Mouse (Mus musculus) midbrain, postnatal 0 days (tissue): Measurements from ENCODE around the gene Aldh9a1. TPM values are rescaled to one million over a fixed set of nuclear protein-coding genes. Genes with fewer than 3 reads are reported as not detected.
A peak's percentile ranks its signal among the peaks of the same experiment; 100 is the strongest.

Source experiments
- ATAC-seq: fragments of 200-750 bp; cut with Nextera tagmentation; 2 replicates; pipeline ENCODE4 v1.8.0; 2017; ENCODE audit warnings: moderate number of reproducible peaks, mild to moderate bottlenecking, moderate TSS enrichment, moderate library complexity; ENCODE audit not compliant: low FRiP score
- DNase-seq: peaks from one replicate; pipeline ENCODE4 v3.0.0-alpha.2; 2015; ENCODE audit warnings: low spot score
- H3K27ac ChIP-seq: fragments of 300-500 bp; sonication (generic); 2 replicates; pipeline ENCODE4 v1.5.1; 2014; ENCODE audit warnings: low read depth, mild to moderate bottlenecking, low read length, mixed read lengths
- H3K27me3 ChIP-seq: fragments of 300-500 bp; sonication (generic); 2 replicates; pipeline ENCODE4 v1.6.1; 2014; ENCODE audit warnings: low read length, control low read depth, mixed read lengths; ENCODE audit not compliant: insufficient read depth
- H3K36me3 ChIP-seq: fragments of 300-500 bp; sonication (generic); 2 replicates; pipeline ENCODE4 v1.6.1; 2014; ENCODE audit warnings: low read length, control low read depth, mixed read lengths; ENCODE audit not compliant: insufficient read depth
- H3K4me1 ChIP-seq: fragments of 300-500 bp; sonication (generic); 2 replicates; pipeline ENCODE4 v1.6.1; 2014; ENCODE audit warnings: mild to moderate bottlenecking, control low read depth, antibody characterized with exemption, low read length, mixed read lengths; ENCODE audit not compliant: insufficient read depth
- H3K4me2 ChIP-seq: fragments of 300-500 bp; sonication (generic); 2 replicates; pipeline ENCODE4 v1.6.1; 2014; ENCODE audit warnings: low read depth, mild to moderate bottlenecking, low read length, mixed read lengths; ENCODE audit not compliant: poor library complexity, severe bottlenecking
- H3K4me3 ChIP-seq: fragments of 300-500 bp; sonication (generic); 2 replicates; pipeline ENCODE4 v1.5.1; 2014; ENCODE audit warnings: low read depth, mild to moderate bottlenecking, low read length, moderate library complexity
- H3K9ac ChIP-seq: fragments of 300-500 bp; sonication (generic); replicated peaks from 2 replicates; pipeline ENCODE4 v1.6.1; 2014; ENCODE audit warnings: mild to moderate bottlenecking, low read length, moderate library complexity, mixed read lengths; ENCODE audit not compliant: poor library complexity, severe bottlenecking
- H3K9me3 ChIP-seq: fragments of 300-500 bp; sonication (generic); 2 replicates; pipeline ENCODE4 v1.6.1; 2016; ENCODE audit warnings: low read length, control low read depth
- CTCF ChIP-seq: IDR thresholded peaks from 2 replicates; pipeline ENCODE4 v1.5.1; 2016; ENCODE audit warnings: antibody characterized with exemption, mild to moderate bottlenecking
- WGBS: fragments of 180-500 bp; shearing (Covaris S2); extraction: QIAGEN DNeasy Blood & Tissue Kit; methylation state at CpG from one replicate; pipeline ENCODE4 v1.1.7; 2014; 5-methylcytosine and 5-hydroxymethylcytosine counted together
- polyA plus RNA-seq: library from polyadenylated mRNA; unstranded; fragments of >200 nt; fragmentation: Nextera tagmentation; extraction: Ambion mirVana; gene quantifications from 2 replicates; pipeline ENCODE4 v1.2.1, GENCODE M21; 2015
- total RNA-seq: library from RNA; depleted of rRNA; stranded (reverse); fragments of >200 nt; gene quantifications from 2 replicates; pipeline ENCODE4 v1.2.3, GENCODE M21; 2014

Aldh9a1 gene
- total and polyA plus RNA-seq, 2 experiments from 2014 or later, result 12.3 to 41.5 TPM

DNA sequence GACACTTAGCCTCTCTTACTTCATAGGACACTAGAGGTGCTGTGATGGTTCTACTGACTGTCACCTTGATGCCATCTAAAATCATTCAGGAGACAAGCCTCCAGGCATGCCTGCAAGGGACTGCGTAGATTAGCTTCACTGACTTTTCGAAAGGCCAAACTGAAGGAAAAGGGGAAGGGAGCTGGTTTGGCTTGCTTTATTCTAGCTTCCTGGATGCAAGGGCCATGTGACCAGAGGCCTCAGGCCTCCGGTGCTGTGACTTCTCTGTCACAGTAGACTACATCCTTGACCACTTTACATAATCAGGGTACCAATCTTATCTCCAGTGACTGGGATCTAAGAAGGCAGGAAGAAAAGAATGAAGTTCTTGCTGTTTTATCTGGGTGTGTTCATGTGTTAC, 13.4 kb upstream of the Aldh9a1 start:
- Histone ChIP-seq H3K4me2 (no peak overlapping the region), H3K27ac (no peak overlapping the region), H3K27me3 (no peaks in the 10 kb centered on the region), H3K36me3 (peaks cover 5% of the 10 kb centered on the region), H3K4me3 (no peak overlapping the region), H3K4me1 (no peaks in the 10 kb centered on the region), H3K9ac (no peak overlapping the region), H3K9me3 (no peaks in the 10 kb centered on the region)
- ATAC-seq, result no peak
- no peak for DNase-seq
- 86% methylated on average over 3 of the region's 3 CpGs for WGBS
- no peak for TF ChIP-seq CTCF

DNA sequence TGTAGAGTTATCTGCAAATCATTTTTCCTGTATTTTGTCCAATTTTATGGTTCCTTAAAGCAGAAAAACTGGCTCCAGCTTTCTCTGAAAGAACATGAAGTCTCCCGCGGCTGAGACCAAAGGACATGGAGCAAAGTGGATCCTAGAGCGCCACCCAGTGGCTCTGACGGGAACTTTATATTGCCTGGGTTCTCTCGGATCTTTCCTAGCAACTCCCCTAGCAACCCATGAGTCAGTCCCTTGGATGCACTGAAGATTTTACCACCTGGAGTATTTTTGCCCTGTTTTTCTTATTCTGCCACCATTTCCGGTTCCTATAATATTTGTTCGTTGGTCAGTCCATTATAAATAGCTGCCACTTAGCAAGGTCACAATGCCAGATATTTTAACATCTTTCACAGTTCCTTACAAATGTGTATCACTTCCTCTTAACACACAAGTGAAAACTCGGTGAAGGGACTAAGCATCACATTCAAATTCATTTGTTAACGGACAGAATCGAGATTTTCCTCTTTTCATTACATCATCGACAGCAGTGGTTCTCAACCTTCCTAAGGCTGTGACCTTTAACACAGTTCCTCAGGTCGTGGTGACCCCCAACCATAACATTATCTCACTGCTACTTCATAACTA, 12.2 kb upstream of the Aldh9a1 start:
- H3K4me2 ChIP-seq, result no peak overlapping the region
- H3K27me3 ChIP-seq, result no peaks in the 10 kb centered on the region
- peaks cover 3% of the 10 kb centered on the region for H3K36me3 ChIP-seq
- H3K27ac ChIP-seq, result no peak overlapping the region
- H3K4me1 ChIP-seq, result no peaks in the 10 kb centered on the region
- H3K9me3 ChIP-seq, result no peaks in the 10 kb centered on the region
- no peak overlapping the region for H3K9ac ChIP-seq
- no peak for ATAC-seq
- 22% methylated on average over 12 of the region's 12 CpGs for WGBS
- no peak overlapping the region for H3K4me3 ChIP-seq
- peak; percentile 90 for TF ChIP-seq CTCF
- DNase-seq, result peak; percentile 94

- Histone ChIP-seq H3K9ac (no peak overlapping the region), H3K36me3 (no peaks in the 10 kb centered on the region), H3K4me3 (no peak overlapping the region), H3K4me1 (no peaks in the 10 kb centered on the region), H3K4me2 (no peak overlapping the region), H3K27ac (no peak overlapping the region), H3K9me3 (no peaks in the 10 kb centered on the region), H3K27me3 (no peaks in the 10 kb centered on the region)
- 74% methylated on average over 8 of the region's 9 CpGs for WGBS
- TF ChIP-seq CTCF, result no peak
- DNase-seq (peak; percentile 41), ATAC-seq (no peak)
Measured at GRCm38 (mm10) chr1:167339177-167339781, 10.5 kb upstream of the Aldh9a1 start.

DNA sequence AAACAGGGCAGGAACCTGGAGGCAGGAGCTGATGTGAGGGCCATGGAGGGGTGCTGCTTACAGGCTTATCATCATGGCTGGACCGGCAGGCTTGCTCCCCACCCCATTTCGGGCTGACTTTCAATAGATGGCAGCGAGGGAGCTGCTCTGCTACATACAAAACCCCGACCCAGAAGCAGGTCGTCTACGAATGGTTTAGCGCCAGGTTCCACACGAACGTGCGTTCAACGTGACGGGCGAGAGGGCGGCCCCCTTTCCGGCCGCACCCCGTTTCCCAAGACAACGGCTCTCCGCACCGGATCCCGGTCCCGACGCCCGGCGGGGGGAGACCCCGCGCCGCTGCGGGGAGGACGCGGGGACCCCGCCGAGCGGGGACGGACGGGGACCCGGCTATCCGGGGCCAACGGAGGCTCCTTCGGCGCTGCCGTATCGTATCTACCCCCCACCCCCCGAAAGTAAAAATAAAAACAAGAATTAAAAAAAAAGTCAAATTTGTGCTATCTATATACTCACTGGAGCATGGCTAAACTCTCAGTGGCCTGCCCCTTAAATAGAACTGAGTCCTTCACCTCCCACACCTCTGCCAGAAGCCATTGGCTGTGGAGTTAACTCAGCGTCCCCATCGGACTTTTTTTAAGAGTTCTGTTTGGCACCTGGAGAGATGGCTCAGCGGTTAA, 9.5 kb upstream of the Aldh9a1 start:
- peak; percentile 5 for DNase-seq
- H3K9ac ChIP-seq, result peak overlapping the region; percentile 29; the same call in 1 of the 2 replicates
- H3K36me3 ChIP-seq, result no peaks in the 10 kb centered on the region

GRCm38 (mm10) chr1:167340910-167341528, 8.8 kb upstream of the Aldh9a1 start:
- DNase-seq (no peak), ATAC-seq (no peak)
- Histone ChIP-seq H3K9me3 (no peaks in the 10 kb centered on the region), H3K4me1 (no peaks in the 10 kb centered on the region), H3K27ac (no peak overlapping the region), H3K36me3 (no peaks in the 10 kb centered on the region), H3K27me3 (no peaks in the 10 kb centered on the region), H3K9ac (no peak overlapping the region), H3K4me3 (no peak overlapping the region), H3K4me2 (no peak overlapping the region)
- 95% methylated on average over 3 of the region's 3 CpGs for WGBS
- peak; percentile 5; the same call in 1 of the 2 replicates for TF ChIP-seq CTCF

More for the DNA sequence above, 9.5 kb upstream of the Aldh9a1 start:
- Histone ChIP-seq H3K4me3 (peak overlapping the region; percentile 40), H3K4me2 (peak overlapping the region; percentile 70), H3K27ac (no peak overlapping the region), H3K27me3 (no peaks in the 10 kb centered on the region), H3K4me1 (no peaks in the 10 kb centered on the region), H3K9me3 (no peaks in the 10 kb centered on the region)
- ATAC-seq, result peak; percentile 39; the same call in 1 of the 2 replicates
- TF ChIP-seq CTCF, result no peak
- 1% methylated on average over 42 of the region's 47 CpGs for WGBS
